Mouse (Mus musculus) liver, embryonic 14.5 days (tissue): ENCODE measurements around the gene Szt2.

Source experiments
- CTCF ChIP-seq: IDR thresholded peaks from 2 replicates; pipeline ENCODE4 v1.5.1; 2016; ENCODE audit warnings: antibody characterized with exemption, low read depth, control low read depth
- EP300 ChIP-seq: IDR thresholded peaks from 2 replicates; pipeline ENCODE4 v1.6.1; 2016; ENCODE audit warnings: antibody characterized with exemption, low read depth

DNA sequence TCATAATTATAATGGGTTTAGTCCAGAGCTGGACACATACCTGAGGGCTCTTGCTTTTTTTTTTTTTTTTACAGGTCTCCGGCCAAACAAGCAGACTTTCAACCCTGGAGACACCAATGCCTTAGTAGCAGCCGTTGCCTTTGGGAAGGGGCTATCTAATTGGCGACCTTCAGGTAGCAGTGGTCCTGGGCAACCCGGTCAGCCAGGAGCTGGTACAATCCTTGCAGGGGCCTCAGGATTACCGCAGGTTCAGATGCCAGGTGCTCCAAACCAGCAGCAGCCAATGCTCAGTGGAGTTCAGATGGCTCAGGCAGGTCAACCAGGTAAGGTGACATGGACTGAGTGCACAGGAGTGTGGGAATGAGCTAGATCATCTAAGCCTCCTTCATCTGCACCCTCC, 4.5 kb upstream of the Szt2 start:
- TF ChIP-seq CTCF (no peak), EP300 (no peak)
